Mouse (Mus musculus) CH12.LX (cell line): ENCODE measurements around the gene Lzts3.

Experiments
- CTCF ChIP-seq, 2 experiments: IDR thresholded peaks in 1 of 2; conservative IDR thresholded peaks in 1 of 2; 2 replicates each; pipeline ENCODE4 v1.5.1; 2011 to 2012; ENCODE audit warnings: low read depth in 2 of 2, low read length in 2 of 2, improper control_type of control experiment in 1 of 2, inconsistent platforms in 1 of 2, mild to moderate bottlenecking in 1 of 2, moderate library complexity in 1 of 2
- E2F4 ChIP-seq: IDR thresholded peaks from 2 replicates; pipeline ENCODE4 v1.6.1; 2011; ENCODE audit warnings: low read depth, low read length, improper control_type of control experiment; ENCODE audit not compliant: insufficient replicate concordance
- EP300 ChIP-seq: IDR thresholded peaks from 2 replicates; pipeline ENCODE4 v1.6.1; 2011; ENCODE audit warnings: low read length, improper control_type of control experiment
- HCFC1 ChIP-seq: IDR thresholded peaks from 2 replicates; pipeline ENCODE4 v1.6.1; 2012; ENCODE audit warnings: low read depth, mild to moderate bottlenecking, inconsistent platforms, low read length, improper control_type of control experiment
- MAX ChIP-seq: IDR thresholded peaks from 2 replicates; pipeline ENCODE4 v1.6.1; 2011; ENCODE audit warnings: low read length, improper control_type of control experiment
- MAZ ChIP-seq: IDR thresholded peaks from 2 replicates; pipeline ENCODE4 v1.6.1; 2012; ENCODE audit warnings: low read depth, mild to moderate bottlenecking, inconsistent platforms, low read length, improper control_type of control experiment, moderate library complexity
- NELFE ChIP-seq: IDR thresholded peaks from 2 replicates; pipeline ENCODE4 v1.6.1; 2011; ENCODE audit warnings: low read depth, low read length, improper control_type of control experiment
- POLR2A ChIP-seq: IDR thresholded peaks from 2 replicates; pipeline ENCODE4 v1.6.1; 2011; ENCODE audit warnings: low read depth, mild to moderate bottlenecking, improper control_type of control experiment, low read length
- RCOR1 ChIP-seq: conservative IDR thresholded peaks from 2 replicates; pipeline ENCODE4 v1.6.1; 2012; ENCODE audit warnings: low read depth, mild to moderate bottlenecking, inconsistent platforms, low read length, improper control_type of control experiment
- SIN3A ChIP-seq: IDR thresholded peaks from 2 replicates; pipeline ENCODE4 v1.6.1; 2012; ENCODE audit warnings: low read length, improper control_type of control experiment, inconsistent platforms
- SMC3 ChIP-seq: IDR thresholded peaks from 2 replicates; pipeline ENCODE4 v1.6.1; 2011; ENCODE audit warnings: low read depth, low read length, improper control_type of control experiment
- ZC3H11A ChIP-seq: IDR thresholded peaks from 2 replicates; pipeline ENCODE4 v1.6.1; 2012; ENCODE audit warnings: low read depth, mild to moderate bottlenecking, inconsistent platforms, low read length, improper control_type of control experiment
- ZMIZ1 ChIP-seq: IDR thresholded peaks from 2 replicates; pipeline ENCODE4 v1.6.1; 2012; ENCODE audit warnings: low read depth, mild to moderate bottlenecking, inconsistent platforms, low read length, improper control_type of control experiment

GRCm38 (mm10) chr2:130645198-130645597 lies 2.6 kb upstream of the Lzts3 start:
- TF ChIP-seq E2F4 (no peak), SMC3 (no peak), RCOR1 (no peak), CTCF (conservative IDR thresholded peaks at IDR 0.05 in 1 of 2, IDR thresholded peaks at IDR 0.05 in 1 of 2; ENCODE audit: low read depth in 2 of 2, low read length in 2 of 2) (no peak), HCFC1 (no peak), EP300 (no peak), POLR2A (no peak), ZC3H11A (no peak), MAX (no peak), NELFE (no peak), ZMIZ1 (no peak), SIN3A (no peak), MAZ (no peak)
